Mouse (Mus musculus) cerebellum, adult 2 months (tissue): ENCODE results near the gene Spen.

Experiments used
- CTCF ChIP-seq: fragments of 200-500 bp; IDR thresholded peaks from 2 replicates; pipeline ENCODE4 v1.5.1; 2011; ENCODE audit warnings: low read depth, mild to moderate bottlenecking, control low read depth, low read length, moderate library complexity, borderline replicate concordance; ENCODE audit not compliant: insufficient read depth
- POLR2A ChIP-seq: fragments of 200-500 bp; IDR thresholded peaks from 2 replicates; pipeline ENCODE4 v1.6.1; 2011; ENCODE audit warnings: low read length, control low read depth, borderline replicate concordance; ENCODE audit not compliant: insufficient read depth

DNA sequence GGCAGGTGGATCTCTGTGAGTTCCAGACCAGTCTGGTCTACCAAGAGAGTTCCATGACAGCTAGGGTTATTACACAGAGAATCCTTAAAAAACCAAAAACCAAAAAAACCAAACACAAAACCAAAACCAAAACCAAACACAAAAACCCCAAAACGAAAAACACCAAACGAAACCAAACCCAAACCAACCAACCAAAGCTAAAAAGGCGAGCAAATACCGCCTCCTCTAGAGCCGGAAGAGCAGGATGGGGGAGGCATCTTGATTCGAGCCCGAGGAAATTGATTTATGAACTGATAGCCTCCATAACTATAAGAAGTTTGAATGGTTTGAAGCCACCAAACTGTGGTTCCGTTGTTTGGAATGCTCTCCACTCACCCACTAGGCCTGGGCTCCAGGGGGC lies 45.5 kb upstream of the Spen start:
- TF ChIP-seq POLR2A (no peak), CTCF (no peak)
